8 mouse cellular contexts compared by ENCODE assay signal in the genomic region with DNA sequence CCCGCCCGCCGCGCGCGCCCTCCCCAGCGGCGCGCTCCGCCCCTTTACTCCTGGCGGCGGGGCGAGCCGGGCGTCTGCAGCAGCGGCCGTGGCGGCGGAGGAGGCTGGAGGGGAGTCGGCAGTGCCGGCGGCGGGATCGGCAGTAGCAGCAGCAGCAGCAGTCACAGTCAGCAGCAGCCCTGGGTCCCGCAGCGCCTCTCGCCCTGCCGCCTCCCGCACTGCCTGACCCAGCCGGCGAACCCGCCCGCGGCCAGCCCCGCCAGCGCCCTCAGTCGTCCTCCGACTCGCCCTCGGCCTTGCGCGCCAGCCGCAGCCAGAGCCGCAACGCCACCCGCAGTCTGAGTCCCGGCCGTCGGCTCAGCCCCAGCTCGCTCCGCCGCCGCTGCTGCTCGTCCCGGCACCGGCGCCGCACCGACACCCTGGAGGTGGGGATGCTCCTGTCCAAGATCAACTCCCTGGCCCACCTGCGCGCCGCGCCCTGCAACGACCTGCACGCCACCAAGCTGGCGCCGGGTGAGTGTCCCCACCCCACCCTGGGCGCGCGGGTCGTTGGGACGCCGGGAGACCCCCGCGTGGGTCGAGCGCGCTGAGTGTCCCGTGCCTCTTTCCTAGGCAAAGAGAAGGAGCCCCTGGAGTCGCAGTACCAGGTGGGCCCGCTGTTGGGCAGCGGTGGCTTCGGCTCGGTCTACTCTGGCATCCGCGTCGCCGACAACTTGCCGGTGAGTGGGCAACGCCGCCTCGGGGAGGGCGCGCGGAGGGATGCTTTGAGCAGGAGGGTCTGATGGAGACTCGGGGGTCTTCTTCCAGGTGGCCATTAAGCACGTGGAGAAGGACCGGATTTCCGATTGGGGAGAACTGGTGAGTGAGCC. TPM values are rescaled to one million over a fixed set of nuclear protein-coding genes. Genes with fewer than 3 reads are reported as not detected.
A peak's percentile ranks its signal among the peaks of the same experiment; 100 is the strongest.
DNase-seq lines count a peak whose midpoint lies in the region; ATAC-seq lines count a peak whose summit lies in the region.

Gene Pim1, plus strand, starts transcription at position 41 of the 869 bp plus-strand sequence.

- no peaks in the 10 kb centered on the region for H3K27me3 ChIP-seq in embryonic facial prominence, embryonic 10.5 days (replicated peaks; ENCODE audit: low read depth, poor library complexity, severe bottlenecking)
- H3K27me3 ChIP-seq in heart, embryonic 11.5 days (ENCODE audit: control insufficient read depth, insufficient read depth, low read length) = no peaks in the 10 kb centered on the region
- no peaks in the 10 kb centered on the region for H3K27me3 ChIP-seq in stomach, embryonic 16.5 days (ENCODE audit: control insufficient read depth, insufficient read depth, low read length)

- WGBS in embryonic facial prominence, embryonic 10.5 days = under 1% methylated on average over 99 of the region's 99 CpGs
- WGBS in heart, embryonic 11.5 days (ENCODE audit: insufficient replicate concordance) = under 1% methylated on average over 82 of the region's 99 CpGs
- WGBS in stomach, embryonic 16.5 days = under 1% methylated on average over 69 of the region's 99 CpGs

- H3K36me3 ChIP-seq in embryonic facial prominence, embryonic 10.5 days (replicated peaks) = peaks cover 23% of the 10 kb centered on the region
- peaks cover 11% of the 10 kb centered on the region for H3K36me3 ChIP-seq in heart, embryonic 11.5 days (ENCODE audit: control insufficient read depth, insufficient read depth, low read length)
- H3K36me3 ChIP-seq in stomach, embryonic 16.5 days (ENCODE audit: control insufficient read depth, insufficient read depth, low read length) = peaks cover 9% of the 10 kb centered on the region; the same call in 1 of the 2 replicates

- no peaks in the 10 kb centered on the region for H3K9me3 ChIP-seq in embryonic facial prominence, embryonic 10.5 days
- H3K9me3 ChIP-seq in heart, embryonic 11.5 days (replicated peaks; ENCODE audit: control insufficient read depth, low read length) = no peaks in the 10 kb centered on the region; the same call in 1 of the 2 replicates
- H3K9me3 ChIP-seq in stomach, embryonic 16.5 days (replicated peaks; ENCODE audit: control insufficient read depth, low read length) = no peaks in the 10 kb centered on the region

- peak within 1 kb of the TSS; percentile 98 for H3K27ac ChIP-seq in embryonic facial prominence, embryonic 10.5 days (replicated peaks)
- H3K27ac ChIP-seq in heart, embryonic 11.5 days (ENCODE audit: low read depth, low read length) = peak within 1 kb of the TSS; percentile 95
- peak within 1 kb of the TSS; percentile 91 for H3K27ac ChIP-seq in stomach, embryonic 16.5 days (ENCODE audit: low read length)

- peak within 1 kb of the TSS; percentile 95 for H3K4me2 ChIP-seq in heart, embryonic 11.5 days
- peak within 1 kb of the TSS; percentile 91 for H3K4me2 ChIP-seq in stomach, embryonic 16.5 days (ENCODE audit: low read depth, low read length)

- no peak for DNase-seq in adrenal gland, adult 18-20 months (ENCODE audit: low spot score in 2 of 2)
- DNase-seq in adrenal gland, adult (ENCODE audit: inconsistent age in 2 of 2, low spot score in 1 of 2) = no peak
- peak; percentile 63 to 65 for DNase-seq in CD8-positive naive resting alpha-beta T cell, adult 2 months (ENCODE audit: low read depth in 2 of 2, low spot score in 2 of 2)
- DNase-seq in embryonic facial prominence, embryonic 10.5 days (ENCODE audit: low spot score) = peak; percentile 76
- peak; percentile 27 to 43 for DNase-seq in left cerebral cortex, postnatal 14 days (ENCODE audit: low spot score in 2 of 2)
- peak; percentile 64 for DNase-seq in mesoderm, embryonic 11.5 days (ENCODE audit: low read depth, low spot score)

- peaks cover 52% of the 10 kb centered on the region for H3K4me1 ChIP-seq in embryonic facial prominence, embryonic 10.5 days
- H3K4me1 ChIP-seq in heart, embryonic 11.5 days (ENCODE audit: control insufficient read depth, insufficient read depth, low read length) = peaks cover 18% of the 10 kb centered on the region
- peaks cover 18% of the 10 kb centered on the region for H3K4me1 ChIP-seq in stomach, embryonic 16.5 days (ENCODE audit: control insufficient read depth, insufficient read depth, low read length)

- peak within 1 kb of the TSS; percentile 93 for H3K9ac ChIP-seq in heart, embryonic 11.5 days (ENCODE audit: low read depth, low read length)
- peak within 1 kb of the TSS; percentile 90 for H3K9ac ChIP-seq in stomach, embryonic 16.5 days (ENCODE audit: low read length)

- ATAC-seq in heart, embryonic 11.5 days (replicated peaks; ENCODE audit: insufficient number of reproducible peaks, low FRiP score, low TSS enrichment) = no peak
- no peak; the same call in none of the 2 replicates for ATAC-seq in stomach, embryonic 16.5 days (ENCODE audit: insufficient read depth, low FRiP score)

- H3K4me3 ChIP-seq in embryonic facial prominence, embryonic 10.5 days = peak within 1 kb of the TSS; percentile 95
- H3K4me3 ChIP-seq in heart, embryonic 11.5 days (ENCODE audit: low read depth, low read length) = peak within 1 kb of the TSS; percentile 77
- peak within 1 kb of the TSS; percentile 90 for H3K4me3 ChIP-seq in stomach, embryonic 16.5 days (replicated peaks; ENCODE audit: low read length)

- intact Hi-C loops in left cerebral cortex, postnatal 14 days (cut with DNase I) = loop anchor here (5.0 kb wide), 1 partner anchor 54 kb away; no protein-coding TSS in a partner anchor

RNA-seq across cellular contexts. Expression of gene Pim1, which starts in this region (rescaled TPM):
- 100 to 1,000 TPM; 132 to 171 TPM for total RNA-seq in adrenal gland, adult 18-20 months (2021)
- 31.6 and 33.2 TPM in 2 replicates for polyA plus RNA-seq in embryonic facial prominence, embryonic 10.5 days (2016; fragmentation: Nextera tagmentation; extraction: Ambion mirVana)
- polyA plus RNA-seq in heart, embryonic 11.5 days (2014; fragmentation: Nextera tagmentation; extraction: Ambion mirVana) = 23.5 and 27.3 TPM in 2 replicates
- total RNA-seq in left cerebral cortex, postnatal 14 days (2021) = 1 to 10 TPM; 3.4 to 4.2 TPM
- 11.8 and 13.5 TPM in 2 replicates for polyA plus RNA-seq in stomach, embryonic 16.5 days (2015; fragmentation: Nextera tagmentation; extraction: Ambion mirVana)

Comparison
In these comparisons a context has a peak if more than half of its experiments do, and no peak if none do; other contexts are left out.
1. RNA of gene Pim1 (total RNA-seq): 132 to 171 TPM in adrenal gland, adult 18-20 months; 3.4 to 4.2 TPM in left cerebral cortex, postnatal 14 days; every median in the first group is over 10 times any median in the second.
2. DNase-seq: peak in CD8-positive naive resting alpha-beta T cell, adult 2 months (2 of 2), embryonic facial prominence, embryonic 10.5 days (single experiment), left cerebral cortex, postnatal 14 days (2 of 2) and mesoderm, embryonic 11.5 days (single experiment); none in adrenal gland, adult 18-20 months (0 of 2) and adrenal gland, adult (0 of 2).
3. Peak in every context shown above with its lines, with median percentiles within 50 percentile points of each other: H3K27ac ChIP-seq and H3K4me3 ChIP-seq.